Mouse (Mus musculus) testis, postnatal 10 days (tissue): Measurements from ENCODE around the gene Scube1.

ENCODE experiments used
- DNase-seq: peaks from one replicate; pipeline ENCODE4 v3.0.0; 2021; ENCODE audit warnings: low spot score

Scube1 gene

DNA sequence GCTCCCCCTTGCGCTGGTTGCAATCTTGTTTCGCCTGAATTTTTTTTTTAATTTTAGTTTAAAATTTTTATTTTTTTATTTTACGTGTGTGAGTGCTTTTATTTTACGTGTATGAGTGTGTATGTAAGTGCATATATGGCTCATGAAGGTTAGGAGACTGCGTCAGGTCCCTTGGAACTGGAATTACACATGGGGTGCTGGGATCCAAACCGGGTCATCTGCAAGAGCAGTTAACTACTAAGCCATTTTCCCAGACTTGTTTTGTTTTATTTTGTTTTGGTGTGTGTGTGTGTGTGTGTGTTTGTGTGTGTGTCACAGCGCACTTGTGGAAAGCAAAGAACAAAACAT is 129.5 kb downstream of the Scube1 start:
- DNase-seq = no peak

DNA sequence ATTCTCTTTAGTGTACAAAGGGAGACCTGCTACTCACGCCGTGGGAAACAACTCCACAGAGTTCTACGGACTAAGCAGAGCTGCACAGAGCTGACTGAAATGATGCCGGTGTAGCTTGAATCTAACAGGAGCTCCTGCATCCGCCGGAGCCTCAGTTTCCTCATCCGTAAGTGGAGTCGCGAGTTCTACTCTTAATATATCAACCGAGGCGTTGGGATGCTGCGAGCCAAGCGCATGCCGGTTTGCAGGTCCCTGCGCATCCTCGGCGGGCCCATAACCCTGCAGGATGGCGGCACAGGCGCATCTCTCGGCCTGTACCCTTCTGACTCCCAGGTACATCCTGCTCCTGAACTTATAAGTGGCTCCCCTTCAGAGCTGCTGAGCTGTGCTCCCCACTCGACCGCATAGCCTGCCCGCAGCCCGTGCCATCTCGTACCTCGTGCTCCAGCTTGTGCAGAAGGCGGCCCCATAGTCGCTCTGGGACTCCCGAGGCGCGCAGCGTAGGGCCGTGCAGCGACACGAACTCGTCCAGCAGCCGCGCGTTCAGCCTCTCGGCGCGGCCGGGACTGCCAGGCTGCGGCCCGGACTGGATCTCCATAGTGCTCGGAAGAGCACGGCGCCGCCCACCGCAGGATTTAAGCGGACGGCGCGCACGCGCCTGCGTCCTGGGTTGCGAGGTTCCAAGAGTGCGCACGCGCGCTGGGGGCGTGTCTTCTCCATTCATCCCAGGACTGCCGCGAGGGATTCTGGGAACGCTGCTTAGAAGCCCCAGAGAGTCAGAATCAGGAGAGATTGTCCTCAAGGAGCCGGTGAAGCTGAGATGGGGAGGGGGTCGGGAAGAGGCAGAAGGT is 130.1 kb downstream of the Scube1 start, which contains the start of gene Ttll12:
Gene Ttll12 (minus strand): TSS at position 645 of the 851 bp plus-strand sequence.
- DNase-seq = peak; percentile 98

DNA sequence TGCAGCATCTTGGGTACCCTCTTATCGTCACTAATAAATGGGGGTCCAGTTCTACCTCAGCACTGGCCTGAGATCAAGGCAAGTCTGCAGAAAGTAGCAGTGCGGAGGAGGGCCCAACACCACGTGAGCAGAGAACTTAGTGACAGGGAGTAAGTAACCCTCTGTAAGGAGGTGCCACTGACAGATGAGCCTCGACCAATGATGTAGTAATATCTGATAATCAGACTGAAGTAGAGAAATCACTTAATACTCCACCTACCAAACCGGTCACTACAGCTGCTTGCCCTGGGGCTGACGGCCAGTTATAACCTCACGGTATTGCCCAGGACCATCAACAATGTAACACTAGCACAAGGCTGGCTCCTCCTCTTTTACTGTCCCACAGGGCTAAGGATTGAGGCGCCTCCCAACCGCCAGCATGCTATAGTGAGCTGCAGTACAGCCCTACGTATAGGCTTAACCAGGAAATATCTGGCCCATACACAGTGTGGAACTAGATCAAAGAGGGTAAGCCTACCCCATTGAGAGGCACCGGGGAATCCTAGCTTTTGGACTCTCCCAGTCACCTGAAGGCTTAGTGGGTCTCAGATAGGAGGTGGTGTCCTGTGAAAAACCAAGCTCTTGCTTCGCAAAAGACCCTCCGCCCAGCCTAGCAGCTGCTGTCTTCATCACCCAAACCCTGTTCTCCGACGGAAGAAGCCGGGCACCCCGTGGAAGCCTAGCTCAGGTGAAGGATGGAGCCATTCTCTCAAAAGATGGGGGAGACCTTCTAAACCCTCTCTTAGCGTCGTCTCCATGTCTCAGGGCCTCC is 130.9 kb downstream of the Scube1 start:
- DNase-seq = no peak

DNA sequence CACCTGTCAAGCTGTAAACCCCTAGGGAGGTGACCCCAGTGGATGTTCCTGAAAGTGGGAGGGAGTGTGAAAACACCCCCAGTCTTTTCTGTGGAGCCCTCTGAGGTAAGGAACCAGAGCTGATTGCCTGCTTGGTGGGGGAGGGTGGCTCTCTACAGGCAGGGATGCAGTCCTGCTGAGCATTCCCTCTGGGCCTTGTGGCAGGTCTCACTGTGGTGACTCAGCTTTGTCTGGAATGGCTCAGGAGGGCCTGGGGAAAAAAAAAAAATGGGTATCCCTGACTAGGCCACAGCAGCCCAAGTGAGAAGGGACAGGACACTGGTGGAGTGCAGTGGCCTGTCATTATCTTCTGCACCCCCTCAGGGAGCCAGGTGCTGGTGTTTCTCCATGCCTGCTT is 131.6 kb downstream of the Scube1 start:
- DNase-seq = no peak

- no peak for DNase-seq
These were observed 132.3 kb downstream of the Scube1 start for GRCm38 (mm10) chr15:83592260-83593188.

- DNase-seq = no peak
These were observed 133.1 kb downstream of the Scube1 start for GRCm38 (mm10) chr15:83591758-83592157.

- DNase-seq = no peak
These were observed 134.0 kb downstream of the Scube1 start for GRCm38 (mm10) chr15:83590841-83591240.

DNA sequence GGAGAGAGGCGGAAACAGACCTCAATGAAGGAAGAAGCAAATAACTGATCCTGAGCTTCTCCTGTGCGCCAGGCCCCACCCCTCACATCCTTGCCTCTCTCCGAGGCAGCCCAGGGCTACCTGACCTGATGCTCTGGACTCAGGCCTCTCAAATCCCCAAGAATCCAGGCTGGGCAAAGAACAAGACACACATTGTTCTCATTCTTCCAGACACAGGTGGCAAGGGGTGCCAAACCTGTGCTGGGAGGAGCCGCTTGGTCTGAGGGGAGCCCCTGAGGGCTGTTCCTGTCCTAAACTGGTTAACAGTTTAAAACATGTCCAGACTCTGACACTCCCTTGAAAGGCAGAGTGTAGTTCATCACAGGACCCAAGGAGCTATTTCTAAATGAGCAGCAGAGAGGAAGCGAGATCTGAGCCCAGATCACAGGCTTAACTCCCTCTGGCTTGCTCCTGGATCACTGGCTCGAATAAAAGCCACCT is 140.0 kb downstream of the Scube1 start:
- no peak for DNase-seq

DNA sequence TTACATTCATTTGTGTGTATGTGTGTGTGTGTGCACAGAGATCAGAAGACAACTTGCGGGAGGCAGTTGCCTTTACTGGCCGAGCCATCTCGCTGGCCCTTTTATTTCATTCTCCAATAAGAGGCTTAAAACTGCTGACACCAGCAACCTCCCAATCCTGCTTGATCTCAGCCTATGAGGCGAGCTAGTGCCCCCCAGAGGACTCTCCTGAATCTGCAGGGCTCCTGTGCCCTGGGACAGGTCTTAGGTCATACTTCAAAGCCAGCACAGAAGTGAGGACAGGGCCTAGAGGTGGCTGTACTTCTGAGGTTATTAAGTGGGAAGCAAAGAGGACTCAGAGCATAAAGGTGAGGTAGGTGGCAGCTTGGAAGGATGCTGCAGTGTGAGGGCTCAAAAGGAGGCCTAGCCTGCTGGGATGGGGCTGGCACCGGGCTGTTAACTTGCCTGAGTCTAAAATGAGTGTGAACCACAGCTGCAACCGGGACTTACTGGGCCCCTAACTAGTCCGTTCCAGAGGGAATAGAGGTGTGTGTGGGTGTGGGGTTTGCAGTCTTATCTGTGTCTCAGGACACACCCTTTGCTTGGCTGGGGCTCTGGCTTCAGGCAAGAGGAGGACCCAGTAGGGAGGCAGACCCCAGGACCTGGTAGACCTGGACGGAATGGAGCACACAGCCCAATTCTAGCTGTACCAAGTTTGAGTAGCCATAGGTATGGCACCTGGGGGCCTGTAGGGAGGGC is 141.2 kb downstream of the Scube1 start:
- DNase-seq = no peak

DNA sequence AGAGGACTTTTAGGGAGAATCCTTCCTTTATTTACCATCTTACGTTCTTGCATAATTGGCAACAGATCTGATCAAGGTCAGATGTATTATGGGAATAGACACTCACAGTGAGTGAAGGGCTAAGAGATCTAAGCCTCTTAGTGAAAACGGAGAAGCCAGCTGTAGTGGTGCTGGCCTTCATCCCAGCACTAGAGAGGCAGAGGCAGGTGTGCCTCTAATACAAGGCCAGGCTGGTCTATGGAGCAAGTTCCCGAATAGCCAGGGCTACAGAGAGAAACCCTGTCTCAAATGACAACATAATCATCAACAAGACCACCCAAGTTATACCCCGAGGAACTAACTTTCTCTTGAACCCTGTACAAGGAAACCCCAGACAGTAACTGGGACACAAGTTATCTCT is 141.9 kb downstream of the Scube1 start:
- no peak for DNase-seq

DNA sequence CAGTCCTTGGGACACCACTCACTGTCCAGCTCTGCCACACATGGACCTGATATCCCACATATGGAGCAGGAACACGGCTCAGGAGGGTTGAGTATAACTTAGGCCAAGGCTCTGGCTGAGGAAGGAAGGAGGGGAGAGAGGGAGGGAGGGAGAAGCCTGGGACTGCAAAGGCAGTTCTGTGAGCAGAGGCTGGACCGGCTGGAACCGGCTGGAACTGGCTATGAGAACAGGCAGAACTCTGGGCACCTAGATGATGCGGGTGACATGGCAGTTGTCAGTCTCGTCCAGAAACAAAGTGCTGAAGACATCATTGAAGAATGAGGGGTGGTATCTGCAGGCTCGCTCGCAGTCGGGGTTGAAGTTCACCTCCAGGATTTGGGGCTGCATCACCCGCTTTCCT is 148.2 kb downstream of the Scube1 start:
- DNase-seq = no peak

DNA sequence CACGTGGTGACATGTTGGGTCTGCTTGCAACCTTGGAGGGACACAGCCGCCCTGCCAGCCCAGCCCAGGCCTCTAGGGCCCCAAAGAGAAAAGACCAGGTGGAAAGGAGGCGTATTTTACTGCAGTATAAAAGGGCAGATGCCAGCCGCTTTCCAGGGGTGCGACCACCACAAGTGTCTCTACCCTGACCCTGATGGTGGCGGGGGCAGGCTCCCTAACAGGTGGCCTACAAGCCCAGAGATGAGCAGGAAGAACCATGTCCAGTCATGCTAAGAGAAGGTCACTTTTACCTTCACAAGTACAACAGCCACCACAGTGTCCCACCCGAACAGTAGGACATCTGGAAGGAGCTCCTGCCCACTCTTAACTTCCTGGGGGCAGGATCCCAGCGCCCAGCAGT is 149.3 kb downstream of the Scube1 start:
- DNase-seq = no peak

DNA sequence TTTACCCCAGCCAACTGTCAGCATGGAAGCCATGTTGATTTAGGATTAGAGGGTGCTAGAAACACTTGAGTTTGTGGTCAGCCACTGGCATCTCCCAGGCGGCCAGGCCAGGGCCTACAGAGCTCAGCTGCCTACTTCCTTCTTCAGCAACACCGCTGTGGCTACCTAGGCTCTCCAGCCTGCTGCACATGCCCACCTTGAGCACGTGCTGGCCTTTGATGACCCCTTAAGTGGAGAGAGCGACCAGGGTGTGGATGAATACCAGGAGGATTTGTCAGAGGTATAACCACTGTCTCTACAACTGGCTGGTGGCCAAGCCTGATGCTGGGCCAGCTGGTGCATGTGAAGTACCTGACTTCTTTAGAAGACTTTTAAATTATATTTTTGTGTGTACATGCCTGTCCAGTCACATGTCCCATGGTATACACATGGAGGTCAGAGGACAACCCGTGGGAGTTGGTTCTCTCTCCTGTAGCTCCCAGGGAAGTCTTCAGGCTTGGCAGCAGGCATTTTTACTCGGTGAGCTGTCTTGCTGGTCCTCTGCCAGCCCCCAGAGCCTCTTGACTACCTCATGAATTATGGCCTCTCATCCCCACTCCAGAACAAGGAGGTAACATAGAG is 150.0 kb downstream of the Scube1 start:
- DNase-seq = peak; percentile 60

- DNase-seq = no peak
These were observed 151.2 kb downstream of the Scube1 start for GRCm38 (mm10) chr15:83573606-83574005.

DNA sequence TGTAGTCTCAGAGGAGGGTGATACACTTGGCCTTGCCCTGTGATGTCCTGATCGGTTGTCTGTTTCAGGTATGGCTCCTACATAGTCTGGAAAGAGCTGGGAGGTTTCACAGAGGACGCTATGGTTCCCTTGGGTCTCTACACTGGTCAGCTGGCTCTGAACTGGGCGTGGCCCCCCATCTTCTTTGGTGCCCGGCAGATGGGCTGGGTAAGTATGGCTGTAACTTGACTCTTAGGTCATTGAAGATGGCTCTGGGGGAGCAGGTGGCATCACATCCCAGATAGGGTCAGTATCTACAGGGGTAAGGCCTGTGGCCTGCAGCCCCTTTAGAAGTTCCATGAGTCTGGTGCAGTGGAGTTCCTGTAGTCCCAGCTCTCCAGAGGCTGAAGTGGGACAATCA is 152.7 kb downstream of the Scube1 start:
- DNase-seq = no peak

GRCm38 (mm10) chr15:83571636-83572035 is 153.2 kb downstream of the Scube1 start:
- no peak for DNase-seq

GRCm38 (mm10) chr15:83570641-83571040 is 154.2 kb downstream of the Scube1 start:
- DNase-seq = no peak

GRCm38 (mm10) chr15:83569682-83570081 is 155.1 kb downstream of the Scube1 start:
- DNase-seq = no peak

GRCm38 (mm10) chr15:83568544-83568943 is 156.3 kb downstream of the Scube1 start:
- DNase-seq = no peak

- no peak for DNase-seq
These were observed 157.1 kb downstream of the Scube1 start for GRCm38 (mm10) chr15:83567728-83568127.

- DNase-seq = no peak
These were observed 158.8 kb downstream of the Scube1 start for GRCm38 (mm10) chr15:83566006-83566405.
